Mouse (Mus musculus) kidney, adult 9 months (tissue): ENCODE measurements around the gene Ulk3.

Experiments
- DNase-seq: peaks from one replicate; pipeline ENCODE4 v3.0.0; 2022

Gene Ulk3

DNA sequence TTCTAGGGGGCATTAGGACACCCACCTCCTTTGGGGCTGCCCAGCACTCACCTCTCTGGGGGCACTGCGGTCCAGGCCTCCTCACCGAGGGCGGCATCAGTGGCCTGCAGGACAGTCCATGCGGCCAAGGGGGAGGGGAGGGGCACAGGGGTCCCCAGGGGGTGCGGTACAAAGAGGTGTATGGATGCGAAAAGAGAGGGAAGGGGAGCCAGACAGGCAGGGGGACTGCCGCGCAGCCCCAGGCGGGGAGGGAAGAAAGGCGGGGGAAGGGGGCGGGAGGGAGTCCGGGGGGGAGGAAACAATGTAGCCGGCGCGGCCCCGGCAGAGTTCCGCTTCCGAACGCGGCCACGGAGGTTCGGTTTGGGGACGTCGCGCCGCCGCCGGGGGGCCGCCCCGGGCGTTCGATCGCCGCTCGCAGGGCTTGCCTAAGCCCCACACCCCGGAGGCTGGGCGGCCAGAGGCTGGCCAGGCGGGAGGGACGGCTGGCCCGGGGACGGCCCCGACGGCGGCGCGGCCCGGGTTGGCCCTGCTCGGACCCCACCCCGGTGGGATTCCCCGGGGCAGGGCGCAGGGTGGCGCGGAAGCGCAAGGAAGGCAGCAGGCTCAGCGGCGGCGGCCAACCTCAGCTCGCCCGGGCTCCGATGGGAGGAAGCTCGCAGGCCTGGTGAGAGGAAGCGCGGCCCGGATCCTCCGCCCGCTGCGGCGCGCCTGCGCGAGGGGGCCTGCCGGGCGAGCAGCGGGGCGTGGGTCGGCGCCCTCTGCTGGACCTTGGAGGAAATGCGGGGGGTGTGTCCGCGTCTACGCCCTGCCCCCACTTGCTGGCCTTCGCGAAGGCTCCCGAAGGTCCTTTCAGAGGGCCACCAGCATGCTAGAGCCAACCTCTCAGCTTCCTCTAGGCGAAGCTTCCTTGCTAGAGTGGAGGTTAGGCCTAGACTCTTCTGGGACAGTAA lies 56.0 kb downstream of the Ulk3 start:
- peak; percentile 95 for DNase-seq
